ENCODE assay signal across 18 mouse cellular contexts in genomic region chr5:66353876-66354275, GRCm38 (mm10).
"Had no signal": no experiment of that assay in that cellular context is flagged by ENCODE, and none has a peak within 500 bp of the region (broad histone marks: within the 10 kb centered on the region; RNA-seq: fewer than 3 reads in every experiment).

No protein-coding gene starts in this region.

- H3K4me1 ChIP-seq: midbrain, embryonic 10.5 days had no signal

- H3K27me3 ChIP-seq: midbrain, embryonic 12.5 days; neural tube, embryonic 13.5 days; neural tube, embryonic 15.5 days had no signal

- H3K4me2 ChIP-seq: lung, embryonic 14.5 days; midbrain, embryonic 12.5 days; neural tube, embryonic 13.5 days; neural tube, embryonic 15.5 days had no signal

- H3K4me3 ChIP-seq: midbrain, embryonic 10.5 days; midbrain, embryonic 12.5 days; myocyte; neural tube, embryonic 13.5 days; neural tube, embryonic 15.5 days had no signal

- H3K9me3 ChIP-seq: midbrain, embryonic 10.5 days; midbrain, embryonic 12.5 days; neural tube, embryonic 13.5 days; neural tube, embryonic 15.5 days had no signal

- H3K36me3 ChIP-seq: neural tube, embryonic 13.5 days; neural tube, embryonic 15.5 days had no signal

- ATAC-seq: midbrain, embryonic 16.5 days had no signal

- DNase-seq: lung, embryonic 14.5 days; lung, postnatal 10 days; lung, postnatal 4 days; midbrain, embryonic 14.5 days; retina, postnatal 1 day; right cerebral cortex, adult 18-20 months; right cerebral cortex, postnatal 25 days; right cerebral cortex, postnatal 4 days; spleen, adult 18-20 months; thymus, adult 18-20 months; thymus, postnatal 14 days; thymus, postnatal 36 days had no signal

- H3K9ac ChIP-seq: lung, embryonic 14.5 days; midbrain, embryonic 12.5 days; neural tube, embryonic 13.5 days; neural tube, embryonic 15.5 days had no signal

- H3K27ac ChIP-seq: midbrain, embryonic 10.5 days; midbrain, embryonic 12.5 days; neural tube, embryonic 13.5 days; neural tube, embryonic 15.5 days had no signal
